Mouse (Mus musculus) forebrain, postnatal 0 days (tissue): Measurements from ENCODE around the gene Lmntd1. TPM values are rescaled to one million over a fixed set of nuclear protein-coding genes. Genes with fewer than 3 reads are reported as not detected.

ENCODE experiments used
- ATAC-seq: fragments of 200-750 bp; cut with Nextera tagmentation; 2 replicates; pipeline ENCODE4 v1.8.0; 2017; ENCODE audit warnings: mild to moderate bottlenecking, moderate library complexity
- DNase-seq: peaks from one replicate; pipeline ENCODE4 v3.0.0-alpha.2; 2015
- H3K27ac ChIP-seq: fragments of 300-500 bp; sonication (generic); 2 replicates; pipeline ENCODE4 v1.5.1; 2014; ENCODE audit warnings: low read depth, mild to moderate bottlenecking, antibody characterized with exemption, low read length, moderate library complexity, mixed read lengths
- H3K27me3 ChIP-seq: fragments of 300-500 bp; sonication (generic); 2 replicates; pipeline ENCODE4 v1.6.1; 2014; ENCODE audit warnings: mild to moderate bottlenecking, low read length, mixed read lengths; ENCODE audit not compliant: insufficient read depth
- H3K36me3 ChIP-seq: fragments of 300-500 bp; sonication (generic); 2 replicates; pipeline ENCODE4 v1.6.1; 2014; ENCODE audit warnings: mild to moderate bottlenecking, moderate library complexity; ENCODE audit not compliant: insufficient read depth
- H3K4me1 ChIP-seq: fragments of 300-500 bp; sonication (generic); 2 replicates; pipeline ENCODE4 v1.6.1; 2014; ENCODE audit warnings: antibody characterized with exemption; ENCODE audit not compliant: insufficient read depth
- H3K4me2 ChIP-seq: fragments of 300-500 bp; sonication (generic); 2 replicates; pipeline ENCODE4 v1.6.1; 2014; ENCODE audit warnings: low read depth, mild to moderate bottlenecking, moderate library complexity
- H3K4me3 ChIP-seq: fragments of 300-500 bp; sonication (generic); 2 replicates; pipeline ENCODE4 v1.5.1; 2014; ENCODE audit warnings: low read depth, low read length, mixed read lengths
- H3K9ac ChIP-seq: fragments of 300-500 bp; sonication (generic); 2 replicates; pipeline ENCODE4 v1.6.1; 2014; ENCODE audit warnings: mild to moderate bottlenecking
- H3K9me3 ChIP-seq: fragments of 300-500 bp; sonication (generic); 2 replicates; pipeline ENCODE4 v1.6.1; 2016; ENCODE audit warnings: low read length
- CTCF ChIP-seq: sonication (generic); IDR thresholded peaks from 2 replicates; pipeline ENCODE4 v1.5.1; 2016; ENCODE audit warnings: antibody characterized with exemption, control low read depth, low read depth
- WGBS: fragments of 180-500 bp; shearing (Covaris S2); extraction: QIAGEN DNeasy Blood & Tissue Kit; methylation state at CpG from one replicate; pipeline ENCODE4 v1.1.7; 2014; 5-methylcytosine and 5-hydroxymethylcytosine counted together
- polyA plus RNA-seq: library from polyadenylated mRNA; unstranded; fragments of >200 nt; fragmentation: Nextera tagmentation; extraction: Ambion mirVana; gene quantifications from 2 replicates; pipeline ENCODE4 v1.2.1, GENCODE M21; 2015
- total RNA-seq: library from RNA; depleted of rRNA; stranded (reverse); fragments of >200 nt; gene quantifications from 2 replicates; pipeline ENCODE4 v1.2.3, GENCODE M21; 2014

Lmntd1 gene
- total and polyA plus RNA-seq, 2 experiments from 2014 or later, result 1.3 to 1.4 TPM

DNA sequence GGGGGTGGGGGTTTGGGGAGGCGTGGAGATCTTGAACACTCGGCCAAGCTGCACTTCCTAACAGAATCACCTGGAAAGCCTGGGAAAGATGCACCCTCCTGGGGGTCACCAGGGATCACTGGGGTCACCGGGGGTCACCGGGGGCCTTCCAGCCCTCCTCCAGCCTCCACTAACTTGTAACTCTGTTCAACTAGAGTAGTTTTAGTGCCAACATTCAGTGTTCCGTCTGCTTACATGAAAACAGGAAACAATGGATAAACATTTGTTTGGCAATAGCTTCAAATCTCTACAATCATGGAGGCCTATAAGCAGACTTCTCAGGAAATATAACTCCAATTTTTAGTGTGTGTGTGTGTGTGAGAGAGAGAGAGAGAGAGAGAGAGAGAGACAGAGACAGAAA, 38.9 kb upstream of the Lmntd1 start:
- no peak for DNase-seq
- H3K4me1 ChIP-seq, result peaks cover 6% of the 10 kb centered on the region; the same call in 1 of the 2 replicates
- 83% methylated on average over 5 of the region's 5 CpGs for WGBS
- ATAC-seq, result no peak
- H3K9me3 ChIP-seq, result no peaks in the 10 kb centered on the region
- H3K4me2 ChIP-seq, result no peak overlapping the region
- H3K9ac ChIP-seq, result no peak overlapping the region
- no peaks in the 10 kb centered on the region for H3K27me3 ChIP-seq
- H3K36me3 ChIP-seq, result no peaks in the 10 kb centered on the region
- no peak for TF ChIP-seq CTCF
- H3K27ac ChIP-seq, result no peak overlapping the region
- no peak overlapping the region for H3K4me3 ChIP-seq

DNA sequence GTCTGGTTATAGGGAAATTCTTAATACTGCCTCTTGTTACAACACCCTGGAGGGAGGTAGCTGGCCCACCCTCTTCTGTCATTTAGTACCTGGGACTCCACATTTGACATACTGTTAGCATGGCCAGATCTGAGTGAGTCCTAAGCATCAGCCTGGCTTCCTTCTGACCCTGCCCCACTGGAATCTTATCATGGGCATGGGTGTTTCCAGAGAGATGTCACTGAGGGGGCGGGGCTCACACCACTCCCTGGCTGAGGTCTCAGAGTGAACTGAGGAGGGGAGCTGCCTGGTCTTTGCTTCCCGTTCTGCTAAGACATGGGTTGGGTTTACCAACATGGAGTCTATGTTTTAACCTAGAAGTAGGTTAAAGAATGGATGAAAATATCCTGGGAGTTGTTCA, 37.9 kb upstream of the Lmntd1 start:
- TF ChIP-seq CTCF, result no peak
- Histone ChIP-seq H3K4me3 (no peak overlapping the region), H3K9me3 (no peaks in the 10 kb centered on the region), H3K9ac (no peak overlapping the region), H3K36me3 (no peaks in the 10 kb centered on the region), H3K4me2 (no peak overlapping the region), H3K4me1 (peaks cover 6% of the 10 kb centered on the region; the same call in 1 of the 2 replicates), H3K27ac (no peak overlapping the region), H3K27me3 (no peaks in the 10 kb centered on the region)
- DNase-seq, result no peak
- no peak for ATAC-seq
- 80% methylated on average over 2 of the region's 2 CpGs for WGBS

DNA sequence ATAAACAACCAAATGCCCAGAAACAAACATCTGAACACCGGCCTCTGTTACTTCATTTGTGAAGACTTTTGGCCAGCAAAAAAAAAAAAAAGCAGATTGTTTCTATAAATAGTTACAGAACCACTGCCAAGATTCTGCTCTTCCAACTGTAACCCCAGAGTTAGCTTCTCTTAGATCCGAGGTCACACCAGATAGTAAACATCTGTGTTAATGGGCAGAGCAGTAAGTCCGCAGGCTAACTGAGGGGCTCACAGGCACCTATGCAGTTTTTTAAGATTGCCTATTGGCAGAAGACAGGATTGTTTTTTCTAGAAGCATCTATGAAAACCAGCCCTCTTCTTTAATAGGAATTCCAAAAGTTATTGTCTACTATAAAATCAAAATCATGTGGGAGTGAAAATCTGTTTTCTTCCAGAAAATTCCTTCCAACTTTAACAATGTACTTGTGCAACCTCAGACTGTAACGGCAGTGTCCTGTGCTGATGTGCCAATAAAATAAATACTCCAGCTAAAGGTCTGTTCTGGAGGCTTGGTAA, 26.9 kb upstream of the Lmntd1 start:
- Histone ChIP-seq H3K9me3 (0 out of 2 replicates have a peak, but pooled peaks cover 3% of the 10 kb centered on the region), H3K4me1 (no peaks in the 10 kb centered on the region), H3K27me3 (no peaks in the 10 kb centered on the region), H3K4me3 (no peak overlapping the region), H3K36me3 (no peaks in the 10 kb centered on the region), H3K27ac (no peak overlapping the region), H3K4me2 (no peak overlapping the region), H3K9ac (no peak overlapping the region)
- DNase-seq (no peak), ATAC-seq (no peak)
- TF ChIP-seq CTCF, result no peak
- WGBS, result 78% methylated on average over 4 of the region's 4 CpGs

DNA sequence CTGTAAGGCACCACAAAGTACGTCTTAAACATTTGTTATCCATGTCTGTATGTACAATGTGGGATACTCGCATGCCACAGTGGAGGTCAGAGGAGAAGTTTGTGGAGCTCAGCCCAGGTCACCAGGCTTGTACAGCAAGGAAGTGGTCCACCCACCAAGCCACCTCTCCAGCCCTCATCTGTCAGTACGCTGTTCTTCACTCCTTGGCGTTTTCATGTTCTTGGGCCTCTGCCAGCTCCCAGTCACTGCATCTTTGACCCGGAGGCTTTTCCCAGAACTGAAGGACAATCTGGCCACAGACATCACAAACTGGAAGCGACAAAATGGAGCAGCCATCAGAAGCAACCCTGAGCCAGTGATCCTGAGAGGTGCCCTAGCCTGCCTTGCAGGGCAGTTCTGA, 24.1 kb upstream of the Lmntd1 start:
- TF ChIP-seq CTCF, result no peak
- Histone ChIP-seq H3K9ac (no peak overlapping the region), H3K4me1 (no peaks in the 10 kb centered on the region), H3K4me3 (no peak overlapping the region), H3K36me3 (no peaks in the 10 kb centered on the region), H3K9me3 (0 out of 2 replicates have a peak, but pooled peaks cover 3% of the 10 kb centered on the region), H3K27me3 (no peaks in the 10 kb centered on the region), H3K4me2 (no peak overlapping the region), H3K27ac (no peak overlapping the region)
- ATAC-seq (no peak), DNase-seq (no peak)
- 78% methylated on average over 6 of the region's 6 CpGs for WGBS

DNA sequence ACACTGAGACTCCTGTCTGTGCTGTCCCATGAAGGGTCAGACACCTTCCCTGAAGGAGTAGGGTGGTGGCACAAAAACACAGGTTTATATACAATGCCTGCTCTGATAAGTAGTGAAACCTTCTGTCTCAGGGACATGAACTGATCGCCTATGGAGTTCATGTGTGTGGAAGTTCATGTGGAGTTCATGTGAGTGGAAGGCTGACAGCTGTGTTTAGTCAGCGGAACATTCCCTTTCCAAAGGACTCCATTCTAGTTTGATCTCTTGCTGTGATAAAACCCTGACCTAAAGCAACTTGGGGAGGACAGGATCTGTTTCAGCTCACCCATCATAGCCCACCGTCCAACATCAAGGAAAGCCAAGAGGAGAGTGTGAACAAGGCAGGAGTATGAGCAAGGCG, 22.6 kb upstream of the Lmntd1 start:
- H3K36me3 ChIP-seq, result no peaks in the 10 kb centered on the region
- no peak overlapping the region for H3K9ac ChIP-seq
- no peak for TF ChIP-seq CTCF
- no peak overlapping the region for H3K4me2 ChIP-seq
- no peaks in the 10 kb centered on the region for H3K27me3 ChIP-seq
- 80% methylated on average over 4 of the region's 4 CpGs for WGBS
- H3K4me3 ChIP-seq, result no peak overlapping the region
- H3K27ac ChIP-seq, result no peak overlapping the region
- no peaks in the 10 kb centered on the region for H3K4me1 ChIP-seq
- ATAC-seq (no peak), DNase-seq (no peak)
- 0 out of 2 replicates have a peak, but pooled peaks cover 3% of the 10 kb centered on the region for H3K9me3 ChIP-seq

DNA sequence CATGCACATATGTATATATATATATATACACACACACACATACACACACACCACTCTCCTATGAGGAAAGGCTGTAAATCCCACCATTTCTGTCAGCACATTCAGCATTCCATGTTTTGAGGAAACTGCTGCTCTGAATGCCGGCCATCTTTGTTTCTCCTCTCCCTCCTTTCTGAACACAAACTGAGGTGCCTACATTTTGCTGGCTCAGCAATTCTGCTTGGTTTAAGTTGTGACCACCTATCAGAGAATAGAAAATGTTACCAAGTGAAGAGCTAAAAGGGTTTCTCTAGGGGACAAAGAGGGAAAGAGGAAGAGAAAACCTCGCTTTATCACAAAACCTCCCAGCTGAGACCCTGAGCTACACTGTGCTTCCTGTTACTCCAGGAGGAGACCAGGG, 20.3 kb upstream of the Lmntd1 start:
- H3K4me1 ChIP-seq, result no peaks in the 10 kb centered on the region
- H3K36me3 ChIP-seq, result no peaks in the 10 kb centered on the region
- H3K9me3 ChIP-seq, result no peaks in the 10 kb centered on the region
- DNase-seq, result no peak
- WGBS, result 81% methylated on average over 2 of the region's 2 CpGs
- no peak for ATAC-seq
- TF ChIP-seq CTCF, result no peak
- H3K4me2 ChIP-seq, result no peak overlapping the region
- H3K27me3 ChIP-seq, result no peaks in the 10 kb centered on the region
- no peak overlapping the region for H3K4me3 ChIP-seq
- H3K9ac ChIP-seq, result no peak overlapping the region
- no peak overlapping the region for H3K27ac ChIP-seq

DNA sequence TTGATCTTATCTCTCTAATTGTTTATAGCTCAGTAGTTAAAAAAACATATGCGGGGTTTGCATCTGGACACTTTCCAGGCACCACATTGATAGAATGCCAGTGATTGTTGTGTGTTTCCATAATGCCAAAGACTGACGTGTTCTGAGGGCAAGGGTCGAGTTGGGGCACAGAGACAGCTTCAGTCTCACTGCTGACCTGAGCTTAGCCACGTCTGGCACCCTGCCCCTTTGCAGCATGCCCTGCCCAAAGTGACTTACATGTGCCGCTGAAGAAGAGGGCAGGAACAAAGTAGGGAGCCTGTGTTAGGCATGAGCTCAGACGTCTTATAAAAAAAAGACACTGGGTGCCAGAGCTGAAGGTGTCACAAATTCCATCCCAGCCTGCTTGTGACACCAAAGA, 16.1 kb upstream of the Lmntd1 start:
- TF ChIP-seq CTCF, result no peak
- DNase-seq (no peak), ATAC-seq (no peak)
- WGBS, result 46% methylated on average over 6 of the region's 6 CpGs
- Histone ChIP-seq H3K27me3 (no peaks in the 10 kb centered on the region), H3K27ac (no peak overlapping the region), H3K4me3 (no peak overlapping the region), H3K9me3 (no peaks in the 10 kb centered on the region), H3K9ac (no peak overlapping the region), H3K4me1 (no peaks in the 10 kb centered on the region), H3K36me3 (no peaks in the 10 kb centered on the region), H3K4me2 (no peak overlapping the region)

DNA sequence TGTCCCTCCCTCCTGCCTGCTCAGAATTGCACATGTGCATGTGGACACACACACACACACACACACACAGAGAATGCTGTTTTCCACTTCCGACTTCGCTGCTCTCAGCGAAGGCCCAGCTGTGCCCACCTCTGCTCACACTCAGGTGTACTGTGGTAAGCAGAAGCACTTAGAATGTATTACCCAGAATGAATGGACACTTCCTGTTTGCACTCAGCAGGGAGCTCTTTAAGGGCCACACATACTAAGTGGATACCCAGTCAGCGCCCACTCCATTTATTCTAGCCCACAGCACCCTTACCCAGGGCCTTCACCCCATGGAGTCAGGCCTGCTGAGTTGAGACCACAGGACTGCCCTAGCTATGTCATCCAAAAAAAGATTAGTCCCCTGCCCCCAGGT, 9.0 kb upstream of the Lmntd1 start:
- WGBS, result 90% methylated on average over 4 of the region's 4 CpGs
- no peak for DNase-seq
- no peak overlapping the region for H3K4me3 ChIP-seq
- no peaks in the 10 kb centered on the region for H3K36me3 ChIP-seq
- no peak overlapping the region for H3K4me2 ChIP-seq
- no peaks in the 10 kb centered on the region for H3K4me1 ChIP-seq
- H3K27me3 ChIP-seq, result no peaks in the 10 kb centered on the region
- no peak for TF ChIP-seq CTCF
- no peaks in the 10 kb centered on the region for H3K9me3 ChIP-seq
- H3K9ac ChIP-seq, result no peak overlapping the region
- no peak for ATAC-seq
- H3K27ac ChIP-seq, result no peak overlapping the region
